Mouse (Mus musculus): ENCODE results near the gene Spp2. TPM values are rescaled to one million over a fixed set of nuclear protein-coding genes. Genes with fewer than 3 reads are reported as not detected.

Spp2 gene
- polyA plus RNA-seq, 1 experiment from 2014 or later, result 0.40 TPM

- H3K9ac ChIP-seq (replicated peaks), result no peak overlapping the region
- no peak overlapping the region for H3K4me3 ChIP-seq (replicated peaks)
- no peak for ATAC-seq
- WGBS, result 29% methylated on average over 5 of the region's 5 CpGs
- H3K9me3 ChIP-seq, result no peaks in the 10 kb centered on the region
- H3K36me3 ChIP-seq, result no peaks in the 10 kb centered on the region
- no peaks in the 10 kb centered on the region for H3K27me3 ChIP-seq
- H3K4me2 ChIP-seq (replicated peaks), result no peak overlapping the region
- H3K4me1 ChIP-seq (replicated peaks), result peaks cover 12% of the 10 kb centered on the region
- H3K27ac ChIP-seq, result peak overlapping the region; percentile 35
Observed at GRCm38 (mm10) chr1:88412013-88412412, 5.3 kb downstream of the Spp2 start.

DNA sequence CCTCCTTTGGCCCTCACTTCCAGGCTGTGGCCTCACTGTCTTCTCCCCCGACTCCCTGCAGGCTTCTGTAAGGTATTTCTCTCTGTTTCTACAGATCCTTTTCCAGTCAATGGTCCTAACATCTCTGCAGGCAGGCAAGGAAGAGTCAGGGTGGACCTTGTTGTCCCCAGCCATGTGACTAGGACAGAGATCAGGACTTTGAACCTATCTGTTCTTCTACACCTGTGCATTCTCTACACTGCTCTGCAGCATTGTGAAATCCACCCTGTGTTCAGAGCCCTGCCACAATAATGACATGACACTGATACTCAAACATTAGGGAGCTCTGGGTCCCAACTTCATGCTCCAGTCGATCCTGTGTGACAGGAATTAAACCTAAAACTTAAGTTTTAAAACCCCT is 12.2 kb downstream of the Spp2 start:
- 87% methylated on average over 2 of the region's 2 CpGs for WGBS
- ATAC-seq, result no peak
- H3K4me1 ChIP-seq (replicated peaks), result no peaks in the 10 kb centered on the region

DNA sequence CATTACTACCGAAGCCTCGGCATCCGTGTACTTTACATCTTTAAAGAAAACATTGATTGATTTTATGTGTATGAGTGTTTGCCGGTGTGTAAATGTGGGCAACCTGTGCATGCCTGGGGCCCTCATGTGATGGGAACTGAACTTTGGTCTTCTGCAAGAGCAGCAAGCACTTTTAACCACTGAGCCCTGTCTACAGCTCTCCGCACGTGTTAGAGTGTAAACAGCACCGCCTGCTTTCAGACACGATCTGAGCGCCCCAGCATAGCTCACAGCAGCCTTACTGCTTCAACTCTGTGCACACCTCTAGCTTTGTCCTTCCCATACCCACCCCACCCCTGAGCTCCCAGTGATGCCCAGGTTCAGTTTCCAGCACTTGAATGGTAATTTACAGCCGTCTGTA is 15.3 kb downstream of the Spp2 start:
- peaks cover 3% of the 10 kb centered on the region; the same call in 1 of the 2 replicates for H3K27me3 ChIP-seq
- 0 out of 2 replicates have a peak, but pooled peaks cover 3% of the 10 kb centered on the region for H3K4me1 ChIP-seq (replicated peaks)
- no peak overlapping the region for H3K27ac ChIP-seq
- no peaks in the 10 kb centered on the region for H3K9me3 ChIP-seq
- no peak for ATAC-seq
- H3K36me3 ChIP-seq, result no peaks in the 10 kb centered on the region
- no peak overlapping the region for H3K9ac ChIP-seq (replicated peaks)
- 92% methylated on average over 10 of the region's 10 CpGs for WGBS
- no peak overlapping the region for H3K4me3 ChIP-seq (replicated peaks)
- no peak overlapping the region for H3K4me2 ChIP-seq (replicated peaks)

More for the DNA sequence above, 12.2 kb downstream of the Spp2 start:
- Histone ChIP-seq H3K27ac (no peak overlapping the region), H3K36me3 (no peaks in the 10 kb centered on the region), H3K9me3 (no peaks in the 10 kb centered on the region), H3K4me3 (replicated peaks) (no peak overlapping the region), H3K9ac (replicated peaks) (no peak overlapping the region), H3K4me2 (replicated peaks) (no peak overlapping the region), H3K27me3 (no peaks in the 10 kb centered on the region)

DNA sequence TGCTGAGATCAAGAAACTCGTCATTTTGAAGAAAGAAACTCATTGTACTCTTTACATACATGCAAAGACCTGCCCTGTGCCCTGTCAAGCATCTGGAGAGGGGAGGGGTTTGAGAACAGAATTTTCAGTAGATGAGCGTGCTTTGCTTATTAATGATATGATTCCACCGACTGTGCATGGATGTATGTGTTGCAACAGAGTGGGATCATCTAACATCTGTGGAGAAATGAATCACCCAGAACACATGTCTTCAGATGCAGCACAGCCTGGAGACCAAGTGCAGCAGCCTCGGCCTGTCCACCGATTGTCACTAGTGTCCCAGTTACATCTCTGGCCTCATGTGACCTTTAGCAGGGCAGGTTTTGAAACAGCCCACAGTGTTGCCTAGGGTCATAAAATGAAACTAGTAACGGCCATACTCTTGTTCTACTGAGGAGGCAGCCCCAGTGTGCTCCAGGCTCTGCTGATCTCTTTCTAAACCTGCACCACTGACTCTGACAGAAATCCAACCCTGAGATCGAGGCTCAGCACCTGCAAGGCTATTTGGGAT is 16.2 kb downstream of the Spp2 start:
- 77% methylated on average over 7 of the region's 7 CpGs for WGBS
- Histone ChIP-seq H3K4me1 (replicated peaks) (0 out of 2 replicates have a peak, but pooled peaks cover 3% of the 10 kb centered on the region), H3K36me3 (no peaks in the 10 kb centered on the region), H3K4me3 (replicated peaks) (no peak overlapping the region), H3K27ac (no peak overlapping the region), H3K9ac (replicated peaks) (no peak overlapping the region), H3K4me2 (replicated peaks) (no peak overlapping the region), H3K9me3 (no peaks in the 10 kb centered on the region), H3K27me3 (peaks cover 3% of the 10 kb centered on the region; the same call in 1 of the 2 replicates)
- ATAC-seq, result no peak

GRCm38 (mm10) chr1:88424602-88425252 is 18.0 kb downstream of the Spp2 start:
- Histone ChIP-seq H3K4me3 (replicated peaks) (no peak overlapping the region), H3K27ac (no peak overlapping the region), H3K9ac (replicated peaks) (no peak overlapping the region), H3K36me3 (no peaks in the 10 kb centered on the region), H3K4me2 (replicated peaks) (no peak overlapping the region), H3K9me3 (no peaks in the 10 kb centered on the region), H3K4me1 (replicated peaks) (peaks cover 13% of the 10 kb centered on the region), H3K27me3 (peaks cover 3% of the 10 kb centered on the region; the same call in 1 of the 2 replicates)
- peak; percentile 80 for ATAC-seq
- 26% methylated on average over 8 of the region's 8 CpGs for WGBS

- H3K36me3 ChIP-seq, result no peaks in the 10 kb centered on the region
- H3K27ac ChIP-seq, result no peak overlapping the region
- no peak overlapping the region for H3K4me2 ChIP-seq (replicated peaks)
- H3K4me3 ChIP-seq (replicated peaks), result no peak overlapping the region
- H3K9me3 ChIP-seq, result no peaks in the 10 kb centered on the region
- no peak for ATAC-seq
- H3K27me3 ChIP-seq, result peaks cover 3% of the 10 kb centered on the region; the same call in 1 of the 2 replicates
- H3K4me1 ChIP-seq (replicated peaks), result peaks cover 16% of the 10 kb centered on the region
- H3K9ac ChIP-seq (replicated peaks), result no peak overlapping the region
- WGBS, result 84% methylated on average over 11 of the region's 11 CpGs
Observed at GRCm38 (mm10) chr1:88427987-88428741, 21.4 kb downstream of the Spp2 start.

- peak; percentile 58 for ATAC-seq
- 27% methylated on average over 1 of the region's 1 CpGs for WGBS
Observed at GRCm38 (mm10) chr1:88429413-88429812, 22.7 kb downstream of the Spp2 start.

GRCm38 (mm10) chr1:88431262-88431661 is 24.5 kb downstream of the Spp2 start:
- Histone ChIP-seq H3K4me1 (replicated peaks) (peaks cover 16% of the 10 kb centered on the region), H3K27me3 (no peaks in the 10 kb centered on the region), H3K27ac (no peak overlapping the region), H3K9me3 (no peaks in the 10 kb centered on the region), H3K4me3 (replicated peaks) (no peak overlapping the region), H3K4me2 (replicated peaks) (no peak overlapping the region), H3K36me3 (no peaks in the 10 kb centered on the region), H3K9ac (replicated peaks) (no peak overlapping the region)
- 82% methylated on average over 4 of the region's 4 CpGs for WGBS
- ATAC-seq, result no peak

More at GRCm38 (mm10) chr1:88429413-88429812, 22.7 kb downstream of the Spp2 start:
- no peak overlapping the region for H3K9ac ChIP-seq (replicated peaks)
- peaks cover 18% of the 10 kb centered on the region for H3K4me1 ChIP-seq (replicated peaks)
- no peak overlapping the region for H3K4me3 ChIP-seq (replicated peaks)
- H3K36me3 ChIP-seq, result no peaks in the 10 kb centered on the region
- no peaks in the 10 kb centered on the region for H3K9me3 ChIP-seq
- no peak overlapping the region for H3K4me2 ChIP-seq (replicated peaks)
- no peak overlapping the region for H3K27ac ChIP-seq
- H3K27me3 ChIP-seq, result peaks cover 3% of the 10 kb centered on the region; the same call in 1 of the 2 replicates

DNA sequence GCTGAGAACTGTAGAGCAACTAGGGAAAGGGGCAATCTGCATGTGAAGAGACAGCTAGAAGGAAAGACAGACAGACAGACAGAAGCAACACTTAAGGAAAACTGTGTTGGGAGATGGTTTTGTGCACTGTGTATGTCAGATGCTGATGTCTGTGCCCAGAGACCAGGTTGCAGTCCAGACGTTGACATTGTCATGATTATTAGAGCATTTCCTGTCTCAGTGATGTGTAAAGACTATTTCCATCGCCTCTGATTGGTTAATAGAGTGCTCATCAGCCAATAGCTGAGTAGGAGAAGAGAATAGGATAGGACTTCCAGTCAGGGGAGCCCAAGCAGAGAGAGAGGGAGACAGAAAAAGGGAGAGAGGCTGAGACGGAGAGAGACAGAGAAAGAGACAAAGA is 25.8 kb downstream of the Spp2 start:
- Histone ChIP-seq H3K9ac (replicated peaks) (no peak overlapping the region), H3K4me2 (replicated peaks) (no peak overlapping the region), H3K36me3 (no peaks in the 10 kb centered on the region), H3K4me1 (replicated peaks) (peaks cover 16% of the 10 kb centered on the region), H3K27ac (no peak overlapping the region), H3K4me3 (replicated peaks) (no peak overlapping the region), H3K27me3 (no peaks in the 10 kb centered on the region), H3K9me3 (no peaks in the 10 kb centered on the region)
- no peak for ATAC-seq
- WGBS, result 40% methylated on average over 3 of the region's 3 CpGs

DNA sequence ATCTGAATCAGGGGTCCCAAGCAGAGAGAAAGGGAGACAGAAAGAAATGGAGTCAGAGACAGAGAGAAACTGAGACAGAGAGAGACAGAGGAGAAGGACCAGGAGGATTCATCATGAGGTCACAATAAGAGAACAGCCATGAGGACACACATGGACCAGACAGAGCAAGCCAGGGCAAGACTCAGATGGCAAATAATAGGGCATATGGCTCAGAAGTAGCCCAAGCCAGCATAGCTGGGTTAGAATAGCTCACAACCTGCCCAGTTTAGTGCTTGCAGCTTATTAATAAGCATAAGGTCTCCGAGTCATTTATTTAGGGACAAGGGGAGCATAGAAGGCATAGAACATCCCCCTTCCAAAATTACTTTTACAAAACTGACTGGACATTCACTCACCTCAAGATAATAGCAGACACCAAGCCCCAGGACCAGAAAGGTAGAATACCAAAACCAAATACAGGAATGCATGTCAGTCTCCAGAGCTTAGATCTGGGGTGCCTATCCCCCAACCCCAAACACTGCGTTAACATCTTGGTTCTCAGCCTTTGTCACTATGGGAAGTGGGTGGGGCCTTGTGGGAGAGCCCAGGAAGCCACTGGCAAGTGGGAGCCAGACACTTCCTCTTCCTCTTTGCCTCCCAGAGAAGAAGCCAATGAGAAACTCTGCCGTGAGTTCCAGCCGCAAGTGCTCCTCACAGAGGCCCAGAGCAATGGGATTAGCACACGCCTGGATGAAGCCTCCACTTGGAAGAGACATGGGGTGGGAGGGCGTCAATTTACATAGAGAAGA is 26.5 kb downstream of the Spp2 start:
- H3K4me1 ChIP-seq (replicated peaks), result peaks cover 16% of the 10 kb centered on the region
- no peak overlapping the region for H3K4me3 ChIP-seq (replicated peaks)
- H3K27ac ChIP-seq, result no peak overlapping the region
- no peak overlapping the region for H3K4me2 ChIP-seq (replicated peaks)
- no peaks in the 10 kb centered on the region for H3K9me3 ChIP-seq
- H3K27me3 ChIP-seq, result no peaks in the 10 kb centered on the region
- H3K9ac ChIP-seq (replicated peaks), result no peak overlapping the region
- ATAC-seq, result no peak
- H3K36me3 ChIP-seq, result no peaks in the 10 kb centered on the region
- WGBS, result 57% methylated on average over 6 of the region's 6 CpGs

DNA sequence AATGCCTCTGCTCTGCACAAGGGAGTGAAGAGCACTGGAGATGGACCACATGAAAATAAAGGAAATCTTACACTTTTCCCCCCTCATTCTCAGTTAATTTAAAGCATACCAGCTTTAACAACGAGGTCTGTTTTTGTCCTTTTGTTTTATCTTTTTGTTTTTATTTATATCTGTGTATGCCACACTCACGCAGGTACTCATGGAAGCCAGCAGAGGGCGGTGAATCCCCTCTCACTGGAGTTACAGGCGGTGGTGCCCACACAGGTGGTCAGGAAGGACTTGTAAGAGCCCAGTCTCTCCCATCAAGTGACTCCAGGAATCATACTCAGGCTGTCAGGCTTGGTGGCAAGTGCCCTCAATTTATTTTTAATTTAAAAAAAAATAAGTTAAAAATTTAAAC is 27.3 kb downstream of the Spp2 start:
- 61% methylated on average over 4 of the region's 4 CpGs for WGBS
- H3K4me3 ChIP-seq (replicated peaks), result no peak overlapping the region
- no peaks in the 10 kb centered on the region for H3K36me3 ChIP-seq
- H3K27ac ChIP-seq, result no peak overlapping the region
- peaks cover 12% of the 10 kb centered on the region for H3K4me1 ChIP-seq (replicated peaks)
- H3K27me3 ChIP-seq, result no peaks in the 10 kb centered on the region
- H3K9ac ChIP-seq (replicated peaks), result no peak overlapping the region
- no peak for ATAC-seq
- H3K4me2 ChIP-seq (replicated peaks), result no peak overlapping the region
- no peaks in the 10 kb centered on the region for H3K9me3 ChIP-seq
